Mouse (Mus musculus): ENCODE measurements around the gene Nog.
A peak's percentile ranks its signal among the peaks of the same experiment; 100 is the strongest.

The Nog gene

GRCm38 (mm10) chr11:89302056-89302815 lies at the start of gene Nog:
Gene Nog, minus strand, starts transcription at chr11:89302332.
- peak; percentile 58 for DNase-seq (ENCODE audit: low spot score)

DNA sequence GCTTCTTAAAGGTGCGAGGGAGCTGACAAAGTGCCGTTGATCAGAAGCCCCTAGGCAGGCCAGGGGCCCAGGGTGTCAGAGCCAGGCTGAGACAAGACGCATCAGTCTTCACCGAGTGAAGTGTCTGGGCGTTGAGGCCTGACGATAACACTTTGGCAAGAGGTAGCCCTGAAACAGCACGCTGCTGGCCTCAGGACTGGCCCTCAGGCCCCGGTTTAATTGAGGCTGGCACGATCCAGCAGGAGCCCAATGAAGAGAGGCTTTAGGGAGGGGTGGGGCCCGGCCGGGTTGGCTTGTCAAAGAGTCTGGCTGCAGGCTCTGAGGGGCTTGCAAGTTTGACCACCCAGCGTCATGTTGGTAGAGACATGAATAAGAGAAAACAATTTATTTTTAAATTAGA lies 38.1 kb upstream of the Nog start:
- DNase-seq (ENCODE audit: low spot score), result no peak

DNA sequence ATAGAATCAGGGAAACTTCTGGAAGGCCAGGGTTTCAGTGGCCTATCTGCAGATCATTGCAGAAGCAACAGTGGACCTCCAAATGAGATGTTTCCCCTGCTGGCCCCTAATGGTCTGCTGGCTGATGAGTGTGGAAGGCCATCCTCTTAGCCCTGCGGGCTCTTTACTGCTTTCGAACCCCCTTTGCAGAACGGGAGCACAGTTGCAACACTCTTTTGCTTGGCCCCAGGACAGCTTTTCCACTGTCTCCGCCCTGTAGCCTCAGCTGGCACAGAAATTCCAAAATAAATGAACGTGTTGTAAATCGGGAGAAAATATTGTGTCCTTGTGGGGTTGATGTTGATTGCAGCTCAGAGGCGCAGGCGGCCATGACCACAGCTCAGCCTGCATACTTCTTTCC lies 37.7 kb upstream of the Nog start:
- peak; percentile 59 for DNase-seq (ENCODE audit: low spot score)

DNA sequence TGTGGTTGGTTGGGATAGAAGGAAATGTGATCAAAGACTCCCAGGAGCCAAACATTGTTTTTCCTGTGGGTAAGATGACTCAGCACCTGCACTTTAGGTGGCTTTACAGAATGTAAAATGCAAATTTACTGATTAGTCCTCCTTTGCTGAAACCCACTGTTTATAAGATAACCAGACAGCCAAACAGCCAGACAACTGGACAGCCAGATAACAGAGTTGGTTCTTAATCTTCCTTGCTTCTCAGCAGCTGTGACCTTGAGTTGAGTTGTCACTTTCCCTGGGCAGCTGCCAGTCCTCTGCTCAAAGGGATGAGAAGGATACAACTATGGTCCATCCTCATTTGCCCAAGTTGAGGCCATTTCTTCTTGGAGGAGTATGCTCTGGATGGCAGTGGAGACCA lies 35.8 kb upstream of the Nog start:
- no peak for DNase-seq (ENCODE audit: low spot score)

GRCm38 (mm10) chr11:89327089-89327881 lies 25.2 kb upstream of the Nog start:
- no peak for DNase-seq (ENCODE audit: low spot score)

GRCm38 (mm10) chr11:89321775-89322174 lies 19.6 kb upstream of the Nog start:
- DNase-seq (ENCODE audit: low spot score), result no peak

DNA sequence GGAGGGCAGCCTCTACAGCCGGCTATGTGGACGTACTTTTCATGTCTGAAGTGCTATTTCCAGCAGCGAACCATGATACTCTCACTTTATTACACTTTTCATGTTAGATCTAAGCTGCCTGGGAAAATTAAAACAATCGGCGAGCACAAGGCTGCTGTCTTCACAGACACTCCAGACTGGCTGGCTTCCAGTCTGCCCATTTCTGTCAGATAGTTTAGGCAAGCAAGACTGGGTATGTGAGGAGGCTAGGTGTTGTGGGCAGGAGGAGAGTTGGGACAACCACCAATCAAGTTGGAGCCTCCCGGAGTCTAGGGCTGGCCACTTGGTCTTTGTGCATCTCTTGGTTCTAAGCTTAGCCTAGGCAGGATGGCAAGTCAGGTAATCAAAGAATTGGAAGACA lies 17.5 kb upstream of the Nog start:
- no peak for DNase-seq (ENCODE audit: low spot score)

DNA sequence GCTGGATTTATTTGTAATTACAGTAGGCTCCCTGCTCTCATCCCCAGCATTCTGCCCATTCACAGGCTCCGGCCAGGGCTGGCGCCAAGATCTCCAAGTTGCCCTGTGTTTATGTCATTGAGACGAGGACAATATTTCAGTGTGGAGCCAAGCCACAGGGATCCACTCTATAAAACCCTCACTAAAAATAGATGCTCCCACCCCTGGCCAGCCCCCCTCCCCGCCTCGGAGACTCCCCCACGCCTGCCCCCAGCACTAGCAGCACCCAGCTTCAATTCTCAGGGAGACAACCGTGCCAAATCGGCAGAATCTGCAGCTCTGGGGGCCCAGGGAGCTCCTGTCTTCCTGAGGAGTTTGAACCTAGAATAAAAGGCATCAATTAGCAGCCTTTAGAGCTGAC lies 16.2 kb upstream of the Nog start:
- DNase-seq (ENCODE audit: low spot score), result no peak

DNA sequence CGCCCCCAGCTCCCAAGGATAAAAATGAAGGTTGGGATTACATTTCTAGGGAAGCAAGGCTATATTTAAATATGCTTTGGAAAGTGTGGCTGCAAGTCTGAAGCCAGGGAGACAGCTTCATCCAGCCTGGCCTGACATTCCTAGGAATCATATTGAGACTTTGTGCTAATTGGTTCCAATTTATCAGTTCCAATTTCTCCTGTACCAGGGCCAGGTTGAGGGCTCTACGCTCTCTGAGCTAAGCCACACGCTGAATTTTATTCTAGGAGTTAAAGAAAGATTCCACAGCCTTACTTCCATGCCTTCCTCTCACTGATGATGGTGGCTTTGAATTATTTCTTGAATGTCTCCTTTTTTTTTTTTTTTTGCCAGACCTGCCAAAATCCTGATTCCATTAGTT lies 15.6 kb upstream of the Nog start:
- no peak for DNase-seq (ENCODE audit: low spot score)

GRCm38 (mm10) chr11:89314374-89314773 lies 12.2 kb upstream of the Nog start:
- DNase-seq (ENCODE audit: low spot score), result no peak

DNA sequence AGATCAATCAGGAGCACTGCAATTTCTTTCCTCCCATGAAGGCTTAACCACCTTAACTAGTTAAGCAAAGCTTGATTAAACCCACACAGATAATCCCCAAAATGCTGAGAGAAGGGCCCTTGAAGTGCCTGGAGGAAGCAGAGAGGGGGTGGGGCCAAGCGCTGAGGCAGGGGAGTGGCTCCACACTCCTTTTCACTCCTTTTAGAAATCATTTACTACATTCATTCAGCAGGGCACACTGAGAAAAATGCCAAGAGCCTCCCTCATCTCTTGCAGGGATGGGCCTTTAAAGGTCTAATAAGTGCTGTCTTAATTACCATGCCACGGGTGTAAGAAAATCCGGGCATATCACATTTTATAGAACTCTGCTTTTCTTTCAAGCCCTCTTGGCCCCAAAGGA lies 10.2 kb upstream of the Nog start:
- no peak for DNase-seq (ENCODE audit: low spot score)

DNA sequence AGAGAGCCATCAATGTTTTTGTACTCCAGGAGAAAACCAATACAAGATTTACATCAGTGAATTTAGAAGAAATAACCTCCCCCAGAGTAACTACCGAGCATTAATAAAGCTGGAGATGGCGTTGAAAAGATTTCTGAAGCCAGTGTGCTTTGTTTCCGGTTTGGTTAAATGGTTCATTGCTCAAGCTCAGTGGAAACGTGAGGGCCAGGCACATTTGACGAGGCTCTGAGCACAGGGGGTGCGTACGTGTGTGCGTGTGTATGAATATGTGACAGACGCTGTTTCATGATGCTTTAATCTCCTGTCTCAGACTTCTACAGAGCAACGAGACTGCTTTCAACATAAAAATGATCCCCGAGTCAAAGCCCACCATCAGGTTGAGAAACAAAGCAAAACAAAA lies 8.1 kb upstream of the Nog start:
- no peak for DNase-seq (ENCODE audit: low spot score)

DNA sequence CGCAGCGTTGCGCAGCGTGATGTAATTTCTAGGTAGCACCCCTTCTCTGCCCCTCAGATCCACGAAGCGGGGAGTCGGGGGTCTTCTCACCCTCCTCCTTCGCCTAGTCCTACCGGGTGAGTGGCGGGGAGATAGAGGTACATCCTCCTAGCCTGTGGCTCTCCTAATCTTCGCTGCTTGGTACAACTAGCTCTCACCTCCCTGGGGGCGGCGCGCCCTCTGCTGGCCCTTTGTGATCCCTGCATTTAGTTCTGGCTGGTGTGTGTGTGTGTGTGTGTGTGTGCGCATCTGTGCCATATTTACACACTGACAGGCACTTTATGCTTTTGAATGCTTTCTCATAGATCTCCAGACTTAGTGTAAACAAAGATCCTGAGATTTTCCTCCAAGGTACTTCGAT lies 1.3 kb upstream of the Nog start:
- peak; percentile 81 for DNase-seq (ENCODE audit: low spot score)

- peak; percentile 71 for DNase-seq (ENCODE audit: low spot score)
Measured at GRCm38 (mm10) chr11:89302816-89303180, 666 bp upstream of the Nog start.

GRCm38 (mm10) chr11:89301331-89302055 lies 639 bp downstream of the Nog start:
- peak; percentile 26 for DNase-seq (ENCODE audit: low spot score)

GRCm38 (mm10) chr11:89299784-89300775 lies 2.1 kb downstream of the Nog start:
- no peak for DNase-seq (ENCODE audit: low spot score)

DNA sequence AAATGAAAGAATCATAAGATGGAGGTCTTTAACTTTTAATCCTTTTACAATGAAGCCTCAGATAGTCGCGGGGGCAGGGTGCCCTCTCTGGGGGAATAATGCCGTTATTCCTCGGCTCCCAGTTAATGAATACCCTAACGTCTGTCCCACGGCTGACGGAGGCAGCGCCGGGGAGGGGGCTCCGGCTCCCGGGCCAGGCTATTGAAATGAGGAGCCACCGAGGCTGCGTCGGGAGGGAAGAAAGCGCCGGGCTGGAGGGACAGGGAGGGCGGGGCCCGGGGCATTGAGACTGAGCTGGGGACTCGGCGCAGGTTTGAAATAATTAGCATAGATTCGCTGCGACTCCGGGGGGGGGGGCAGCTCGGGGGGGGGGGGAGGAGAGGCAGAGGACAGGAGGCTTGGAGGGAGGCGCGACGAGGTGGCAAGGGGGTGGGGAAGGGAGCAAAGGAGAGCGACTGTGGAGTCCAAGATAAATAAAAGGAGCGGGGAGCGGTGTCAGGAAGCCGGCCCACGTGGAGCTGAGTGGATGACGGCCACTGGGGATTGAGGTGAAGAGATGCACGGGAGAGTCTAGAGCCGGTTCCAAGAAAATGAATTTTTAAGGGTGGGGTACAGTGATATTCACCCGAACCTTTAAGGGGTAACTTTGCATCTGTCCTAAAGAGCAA lies 2.9 kb downstream of the Nog start:
- peak; percentile 15 for DNase-seq (ENCODE audit: low spot score)

- peak; percentile 43 for DNase-seq (ENCODE audit: low spot score)
Measured at GRCm38 (mm10) chr11:89298285-89299010, 3.7 kb downstream of the Nog start.

- no peak for DNase-seq (ENCODE audit: low spot score)
Measured at GRCm38 (mm10) chr11:89297521-89297920, 4.6 kb downstream of the Nog start.

GRCm38 (mm10) chr11:89269809-89270361 lies 32.2 kb downstream of the Nog start:
- no peak for DNase-seq (ENCODE audit: low spot score)

All from ovary, postnatal 36 days (tissue).